Mouse (Mus musculus) neural tube, embryonic 13.5 days (tissue): ENCODE data around the gene Sigmar1. TPM values are rescaled to one million over a fixed set of nuclear protein-coding genes. Genes with fewer than 3 reads are reported as not detected.

ENCODE experiments used
- ATAC-seq: fragments of 200-750 bp; cut with Nextera tagmentation; 2 replicates; pipeline ENCODE4 v1.8.0; 2017; ENCODE audit warnings: low read depth, mild to moderate bottlenecking, moderate TSS enrichment, moderate library complexity
- H3K27ac ChIP-seq: fragments of 300-500 bp; sonication (generic); replicated peaks from 2 replicates; pipeline ENCODE4 v1.5.1; 2015; ENCODE audit warnings: moderate library complexity, mild to moderate bottlenecking, inconsistent platforms
- H3K27me3 ChIP-seq: fragments of 300-500 bp; sonication (generic); 2 replicates; pipeline ENCODE4 v1.6.1; 2015; ENCODE audit warnings: mild to moderate bottlenecking, inconsistent platforms
- H3K36me3 ChIP-seq: fragments of 300-500 bp; sonication (generic); 2 replicates; pipeline ENCODE4 v1.6.1; 2015; ENCODE audit warnings: mild to moderate bottlenecking, inconsistent platforms
- H3K4me1 ChIP-seq: fragments of 300-500 bp; sonication (generic); replicated peaks from 2 replicates; pipeline ENCODE4 v1.6.1; 2015; ENCODE audit warnings: inconsistent platforms
- H3K4me2 ChIP-seq: fragments of 300-500 bp; sonication (generic); 2 replicates; pipeline ENCODE4 v1.6.1; 2015; ENCODE audit warnings: inconsistent platforms, mild to moderate bottlenecking, moderate library complexity
- H3K4me3 ChIP-seq: fragments of 300-500 bp; sonication (generic); 2 replicates; pipeline ENCODE4 v1.5.1; 2015; ENCODE audit warnings: mild to moderate bottlenecking, inconsistent platforms
- H3K9ac ChIP-seq: fragments of 300-500 bp; sonication (generic); 2 replicates; pipeline ENCODE4 v1.6.1; 2015; ENCODE audit warnings: moderate library complexity, mild to moderate bottlenecking, inconsistent platforms
- H3K9me3 ChIP-seq: fragments of 300-500 bp; sonication (generic); 2 replicates; pipeline ENCODE4 v1.6.1; 2016; ENCODE audit warnings: inconsistent platforms
- WGBS: fragments of 180-500 bp; shearing (Covaris S2); methylation state at CpG from one replicate; pipeline ENCODE4 v1.1.7; 2015; 5-methylcytosine and 5-hydroxymethylcytosine counted together
- polyA plus RNA-seq: library from polyadenylated mRNA; unstranded; fragments of >200 nt; fragmentation: Nextera tagmentation; extraction: Ambion mirVana; gene quantifications from 2 replicates; pipeline ENCODE4 v1.2.1, GENCODE M21; 2015

The Sigmar1 gene
- polyA plus RNA-seq, 1 experiment from 2014 or later, result 75.1 TPM

GRCm38 (mm10) chr4:41715596-41715995, 40.4 kb downstream of the Sigmar1 start:
- H3K27me3 ChIP-seq, result no peaks in the 10 kb centered on the region
- H3K36me3 ChIP-seq, result peaks cover 54% of the 10 kb centered on the region
- H3K9ac ChIP-seq, result no peak overlapping the region
- ATAC-seq, result no peak
- no peak overlapping the region for H3K27ac ChIP-seq
- H3K9me3 ChIP-seq, result no peaks in the 10 kb centered on the region
- peaks cover 50% of the 10 kb centered on the region for H3K4me1 ChIP-seq
- no peak overlapping the region for H3K4me2 ChIP-seq
- H3K4me3 ChIP-seq, result no peak overlapping the region
- 81% methylated on average over 5 of the region's 5 CpGs for WGBS

- Histone ChIP-seq H3K4me1 (peaks cover 50% of the 10 kb centered on the region), H3K9ac (no peak overlapping the region), H3K4me2 (no peak overlapping the region), H3K4me3 (no peak overlapping the region), H3K36me3 (peaks cover 54% of the 10 kb centered on the region), H3K27me3 (no peaks in the 10 kb centered on the region), H3K27ac (no peak overlapping the region), H3K9me3 (no peaks in the 10 kb centered on the region)
- WGBS, result 78% methylated on average over 8 of the region's 8 CpGs
- ATAC-seq, result no peak
Observed at GRCm38 (mm10) chr4:41715082-41715481, 40.9 kb downstream of the Sigmar1 start.

- Histone ChIP-seq H3K4me3 (peak overlapping the region; percentile 77), H3K4me2 (peak overlapping the region; percentile 94), H3K9me3 (no peaks in the 10 kb centered on the region), H3K27ac (no peak overlapping the region), H3K9ac (peak overlapping the region; percentile 90; the same call in 1 of the 2 replicates), H3K4me1 (peaks cover 50% of the 10 kb centered on the region), H3K36me3 (peaks cover 46% of the 10 kb centered on the region), H3K27me3 (no peaks in the 10 kb centered on the region)
- 14% methylated on average over 8 of the region's 8 CpGs for WGBS
- no peak for ATAC-seq
Observed at GRCm38 (mm10) chr4:41714276-41714675, 41.7 kb downstream of the Sigmar1 start.

- peak within 1 kb of the TSS; percentile 90 for H3K9ac ChIP-seq
- H3K36me3 ChIP-seq, result peaks cover 37% of the 10 kb centered on the region
- H3K27ac ChIP-seq, result peak within 1 kb of the TSS; percentile 80
- no peaks in the 10 kb centered on the region for H3K9me3 ChIP-seq
- no peaks in the 10 kb centered on the region for H3K27me3 ChIP-seq
- peak within 1 kb of the TSS; percentile 77 for H3K4me3 ChIP-seq
- under 1% methylated on average over 61 of the region's 61 CpGs for WGBS
- H3K4me2 ChIP-seq, result peak within 1 kb of the TSS; percentile 94
- H3K4me1 ChIP-seq, result peaks cover 50% of the 10 kb centered on the region
- peak; percentile 48 for ATAC-seq
Observed at GRCm38 (mm10) chr4:41713197-41714067, 42.5 kb downstream of the Sigmar1 start, which contains the start of gene Rpp25l. TSS of gene Rpp25l (minus strand) at chr4:41713534.

- peak overlapping the region; percentile 94 for H3K4me2 ChIP-seq
- peaks cover 56% of the 10 kb centered on the region for H3K4me1 ChIP-seq
- no peaks in the 10 kb centered on the region for H3K27me3 ChIP-seq
- no peaks in the 10 kb centered on the region for H3K9me3 ChIP-seq
- H3K27ac ChIP-seq, result peak overlapping the region; percentile 80
- WGBS, result 43% methylated on average over 31 of the region's 31 CpGs
- H3K36me3 ChIP-seq, result peaks cover 29% of the 10 kb centered on the region
- H3K4me3 ChIP-seq, result peak overlapping the region; percentile 77
- ATAC-seq, result no peak; the same call in 1 of the 2 replicates
- peak overlapping the region; percentile 90 for H3K9ac ChIP-seq
Observed at GRCm38 (mm10) chr4:41712421-41713196, 43.3 kb downstream of the Sigmar1 start.

- H3K9me3 ChIP-seq, result no peaks in the 10 kb centered on the region
- peak overlapping the region; percentile 77 for H3K4me3 ChIP-seq
- peak overlapping the region; percentile 90 for H3K9ac ChIP-seq
- peaks cover 22% of the 10 kb centered on the region; the same call in 1 of the 2 replicates for H3K36me3 ChIP-seq
- WGBS, result 80% methylated on average over 16 of the region's 16 CpGs
- H3K4me2 ChIP-seq, result peak overlapping the region; percentile 94
- H3K27ac ChIP-seq, result no peak overlapping the region
- peaks cover 61% of the 10 kb centered on the region for H3K4me1 ChIP-seq
- no peaks in the 10 kb centered on the region for H3K27me3 ChIP-seq
- no peak for ATAC-seq
Observed at GRCm38 (mm10) chr4:41711705-41712375, 44.1 kb downstream of the Sigmar1 start.

- ATAC-seq, result no peak
- H3K4me1 ChIP-seq, result peaks cover 61% of the 10 kb centered on the region
- WGBS, result 68% methylated on average over 4 of the region's 4 CpGs
Observed at GRCm38 (mm10) chr4:41710229-41710628, 45.7 kb downstream of the Sigmar1 start.

GRCm38 (mm10) chr4:41708192-41708745, 47.7 kb downstream of the Sigmar1 start:
- 0 out of 2 replicates have a peak overlapping the region, but pooled peaks have one; percentile 57 for H3K27ac ChIP-seq
- peaks cover 10% of the 10 kb centered on the region; the same call in 1 of the 2 replicates for H3K27me3 ChIP-seq
- ATAC-seq, result no peak
- H3K9ac ChIP-seq, result no peak overlapping the region
- H3K36me3 ChIP-seq, result peaks cover 9% of the 10 kb centered on the region; the same call in 1 of the 2 replicates
- peaks cover 58% of the 10 kb centered on the region for H3K4me1 ChIP-seq
- H3K4me3 ChIP-seq, result no peak overlapping the region
- H3K4me2 ChIP-seq, result no peak overlapping the region
- WGBS, result 43% methylated on average over 8 of the region's 8 CpGs
- no peaks in the 10 kb centered on the region for H3K9me3 ChIP-seq

More at GRCm38 (mm10) chr4:41710229-41710628, 45.7 kb downstream of the Sigmar1 start:
- H3K9ac ChIP-seq, result no peak overlapping the region
- no peak overlapping the region for H3K27ac ChIP-seq
- H3K4me3 ChIP-seq, result no peak overlapping the region
- peaks cover 8% of the 10 kb centered on the region; the same call in 1 of the 2 replicates for H3K27me3 ChIP-seq
- no peaks in the 10 kb centered on the region for H3K9me3 ChIP-seq
- no peak overlapping the region for H3K4me2 ChIP-seq
- H3K36me3 ChIP-seq, result peaks cover 14% of the 10 kb centered on the region; the same call in 1 of the 2 replicates

GRCm38 (mm10) chr4:41707011-41707535, 48.9 kb downstream of the Sigmar1 start:
- peak overlapping the region; percentile 2; the same call in 1 of the 2 replicates for H3K9ac ChIP-seq
- H3K27ac ChIP-seq, result peak overlapping the region; percentile 57; the same call in 1 of the 2 replicates
- under 1% methylated on average over 13 of the region's 13 CpGs for WGBS
- H3K4me2 ChIP-seq, result peak overlapping the region; percentile 39
- peaks cover 50% of the 10 kb centered on the region for H3K4me1 ChIP-seq
- peaks cover 10% of the 10 kb centered on the region; the same call in 1 of the 2 replicates for H3K27me3 ChIP-seq
- peaks cover 9% of the 10 kb centered on the region; the same call in 1 of the 2 replicates for H3K36me3 ChIP-seq
- no peaks in the 10 kb centered on the region for H3K9me3 ChIP-seq
- peak; percentile 71 for ATAC-seq
- H3K4me3 ChIP-seq, result no peak overlapping the region

GRCm38 (mm10) chr4:41705922-41706754, 49.8 kb downstream of the Sigmar1 start:
- Histone ChIP-seq H3K4me1 (peaks cover 40% of the 10 kb centered on the region), H3K4me2 (peak overlapping the region; percentile 39), H3K4me3 (no peak overlapping the region), H3K27me3 (peaks cover 10% of the 10 kb centered on the region; the same call in 1 of the 2 replicates), H3K27ac (0 out of 2 replicates have a peak overlapping the region, but pooled peaks have one; percentile 29), H3K9ac (0 out of 2 replicates have a peak overlapping the region, but pooled peaks have one; percentile 3), H3K9me3 (no peaks in the 10 kb centered on the region), H3K36me3 (peaks cover 7% of the 10 kb centered on the region; the same call in 1 of the 2 replicates)
- ATAC-seq, result no peak
- 55% methylated on average over 19 of the region's 19 CpGs for WGBS
